Mouse (Mus musculus) brain, embryonic 14.5 days (tissue): Measurements from ENCODE around the gene Ang6.
"Not testable (repeated sequence)": the region's sequence is repeated elsewhere in the genome, so short reads cannot be mapped to it uniquely, and the experiment has no call there.

Experiments used
- CTCF ChIP-seq: fragments of 200-500 bp; IDR thresholded peaks from 2 replicates; pipeline ENCODE4 v1.5.1; 2012; ENCODE audit warnings: inconsistent platforms, mild to moderate bottlenecking, moderate library complexity, borderline replicate concordance; ENCODE audit not compliant: insufficient read depth, insufficient read length; ENCODE audit errors: extremely low read depth
- POLR2A ChIP-seq: fragments of 200-500 bp; IDR thresholded peaks from 2 replicates; pipeline ENCODE4 v1.6.1; 2012; ENCODE audit warnings: mild to moderate bottlenecking, inconsistent platforms, borderline replicate concordance; ENCODE audit not compliant: poor library complexity, insufficient read depth, insufficient read length, severe bottlenecking; ENCODE audit errors: extremely low read depth

DNA sequence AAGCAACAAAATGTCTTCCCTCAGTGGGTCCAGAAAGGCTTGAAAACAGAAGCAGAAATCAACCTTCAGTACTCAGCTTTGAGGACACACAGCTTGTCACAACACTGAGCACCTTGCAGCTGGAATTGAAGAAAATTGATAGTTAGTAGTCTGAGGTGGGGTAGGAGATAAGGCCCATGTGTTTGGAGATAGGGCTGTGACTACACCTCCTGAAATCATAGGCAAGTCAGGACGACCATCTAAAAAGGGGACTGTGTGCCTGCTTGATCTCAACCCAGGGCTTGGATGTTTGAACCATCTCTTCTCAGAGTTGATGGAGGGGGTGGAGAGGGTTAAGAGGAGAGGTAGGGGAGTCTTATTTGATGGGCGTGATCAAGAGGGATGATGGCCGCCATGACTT is 29.8 kb upstream of the Ang6 start:
- TF ChIP-seq CTCF, POLR2A: not testable (repeated sequence)
